Mouse (Mus musculus): ENCODE measurements around the gene Tspan5. TPM values are rescaled to one million over a fixed set of nuclear protein-coding genes. Genes with fewer than 3 reads are reported as not detected.

Tspan5 gene
- polyA plus RNA-seq, 1 experiment from 2014 or later = 55.3 TPM

DNA sequence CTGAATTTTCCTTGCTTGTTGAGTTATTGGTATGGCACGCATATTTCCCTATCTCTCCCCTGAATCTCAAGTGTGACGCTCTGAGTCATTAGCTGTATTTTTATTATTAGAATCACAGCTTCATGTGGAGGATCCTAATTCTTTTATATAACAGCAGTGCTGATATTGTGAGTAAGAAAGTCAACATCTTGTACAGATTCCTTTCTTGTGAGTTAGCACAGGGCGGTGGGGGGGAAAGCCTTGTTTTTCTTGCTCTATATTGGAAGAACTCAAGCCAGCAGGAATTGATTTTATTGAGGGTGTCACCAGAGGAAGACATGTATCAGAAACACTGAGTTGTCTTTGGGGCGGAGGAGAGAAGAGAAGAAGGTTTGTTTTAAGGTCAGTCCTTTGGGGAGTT lies 3.6 kb downstream of the Tspan5 start:
- 80% methylated on average over 4 of the region's 4 CpGs for WGBS
- Histone ChIP-seq H3K4me1 (peaks cover 20% of the 10 kb centered on the region), H3K27me3 (peaks cover 8% of the 10 kb centered on the region)

DNA sequence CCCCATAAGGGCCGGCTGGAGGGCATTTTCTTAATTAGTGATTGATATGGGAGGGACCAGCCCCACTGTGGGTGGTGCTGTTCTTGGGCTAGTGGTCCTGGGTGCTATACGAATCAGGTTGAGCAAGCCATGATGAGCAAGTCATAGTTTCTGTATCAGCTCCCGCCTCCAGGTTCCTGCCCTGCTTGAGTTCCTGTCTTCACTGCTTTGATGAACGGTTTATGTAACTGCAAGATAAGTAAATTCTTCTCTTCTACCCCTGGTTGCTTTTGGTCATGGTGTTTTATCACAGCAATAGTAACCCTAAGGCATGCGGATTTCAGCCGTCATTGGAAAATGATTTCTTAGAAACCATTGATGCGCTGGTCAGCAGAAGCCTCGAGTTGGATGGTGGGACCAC lies 4.6 kb downstream of the Tspan5 start:
- ATAC-seq (ENCODE audit: low FRiP score, low read depth) = no peak
- 89% methylated on average over 8 of the region's 8 CpGs for WGBS
- no peak overlapping the region for H3K4me2 ChIP-seq (replicated peaks)
- no peaks in the 10 kb centered on the region for H3K9me3 ChIP-seq
- H3K27ac ChIP-seq (replicated peaks) = no peak overlapping the region
- H3K4me3 ChIP-seq = no peak overlapping the region
- H3K9ac ChIP-seq (replicated peaks) = no peak overlapping the region
- H3K36me3 ChIP-seq = no peaks in the 10 kb centered on the region
- no peaks in the 10 kb centered on the region for H3K27me3 ChIP-seq
- H3K4me1 ChIP-seq = peaks cover 22% of the 10 kb centered on the region

More for the DNA sequence above, 3.6 kb downstream of the Tspan5 start:
- no peak for ATAC-seq (ENCODE audit: low FRiP score, low read depth)
- H3K9ac ChIP-seq (replicated peaks) = no peak overlapping the region
- H3K4me2 ChIP-seq (replicated peaks) = no peak overlapping the region
- H3K4me3 ChIP-seq = no peak overlapping the region
- H3K36me3 ChIP-seq = no peaks in the 10 kb centered on the region
- H3K27ac ChIP-seq (replicated peaks) = no peak overlapping the region
- H3K9me3 ChIP-seq = no peaks in the 10 kb centered on the region

DNA sequence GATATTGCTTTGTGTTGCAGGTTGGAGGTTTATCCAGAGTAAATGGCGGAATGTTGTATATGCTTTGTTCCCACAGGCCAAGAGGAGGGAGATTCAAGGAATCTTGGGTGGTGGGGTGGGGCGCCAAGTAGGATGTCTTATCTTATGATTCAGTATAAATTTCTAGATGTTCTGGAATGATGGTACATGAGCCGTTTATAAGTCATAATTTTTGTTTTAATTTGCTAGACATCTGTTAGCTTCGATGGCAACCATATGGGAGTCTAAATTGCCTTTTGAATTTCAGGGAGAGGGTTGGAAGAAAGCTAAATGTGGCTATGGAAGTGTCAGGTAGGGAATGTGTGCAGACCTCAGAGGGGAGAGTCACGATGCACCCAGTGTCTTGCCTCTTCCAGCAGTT lies 5.0 kb downstream of the Tspan5 start:
- WGBS = 90% methylated on average over 5 of the region's 5 CpGs
- no peak overlapping the region for H3K4me3 ChIP-seq
- no peak overlapping the region for H3K9ac ChIP-seq (replicated peaks)
- H3K27ac ChIP-seq (replicated peaks) = no peak overlapping the region
- peaks cover 22% of the 10 kb centered on the region for H3K4me1 ChIP-seq
- no peaks in the 10 kb centered on the region for H3K27me3 ChIP-seq
- H3K9me3 ChIP-seq = no peaks in the 10 kb centered on the region
- no peak for ATAC-seq (ENCODE audit: low FRiP score, low read depth)
- no peak overlapping the region for H3K4me2 ChIP-seq (replicated peaks)
- no peaks in the 10 kb centered on the region for H3K36me3 ChIP-seq

DNA sequence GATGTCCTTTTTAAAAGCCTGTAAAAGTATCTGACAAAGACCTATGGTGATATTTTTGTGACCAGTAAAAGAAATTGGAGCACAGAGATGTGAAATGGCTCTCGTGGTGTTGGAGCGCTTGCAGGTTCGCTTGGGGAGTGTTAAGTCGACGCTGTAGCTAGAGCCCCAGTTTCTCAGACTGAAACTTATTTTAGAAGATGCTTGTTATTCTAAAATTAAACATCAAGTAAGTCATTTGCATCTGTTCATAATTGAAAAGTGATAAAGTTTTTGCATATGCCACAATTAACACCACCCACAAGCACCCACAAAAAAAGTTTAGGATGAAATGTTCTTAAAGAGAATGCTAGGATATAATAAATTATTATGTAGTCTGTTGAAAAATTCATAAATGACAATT lies 6.0 kb downstream of the Tspan5 start:
- WGBS = 94% methylated on average over 5 of the region's 5 CpGs
- no peak overlapping the region for H3K4me2 ChIP-seq (replicated peaks)

DNA sequence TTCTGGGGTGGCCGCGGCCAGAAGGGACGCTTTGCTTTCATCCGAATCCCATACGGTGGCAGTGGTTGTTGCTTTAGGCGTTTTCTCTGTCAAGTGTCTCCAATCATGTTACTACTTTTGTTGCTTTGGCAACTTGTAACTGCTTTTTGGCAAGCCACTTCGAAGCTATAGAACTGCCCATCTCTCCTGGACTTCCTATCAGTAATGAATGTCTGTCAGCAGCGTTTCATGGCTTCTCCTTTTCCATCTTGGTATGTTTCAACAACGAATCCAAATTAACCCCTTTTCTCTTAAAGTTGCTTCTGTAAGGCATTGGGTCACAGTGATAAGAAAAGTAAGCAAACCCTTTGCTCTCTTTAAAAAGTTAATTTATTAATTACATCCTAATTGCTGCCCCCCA lies 7.7 kb downstream of the Tspan5 start:
- ATAC-seq (ENCODE audit: low FRiP score, low read depth) = no peak
- H3K4me3 ChIP-seq = no peak overlapping the region
- H3K9ac ChIP-seq (replicated peaks) = no peak overlapping the region
- H3K27ac ChIP-seq (replicated peaks) = no peak overlapping the region
- H3K4me1 ChIP-seq = peaks cover 24% of the 10 kb centered on the region
- no peaks in the 10 kb centered on the region for H3K36me3 ChIP-seq
- no peak overlapping the region for H3K4me2 ChIP-seq (replicated peaks)
- WGBS = 85% methylated on average over 9 of the region's 9 CpGs
- no peaks in the 10 kb centered on the region for H3K27me3 ChIP-seq
- H3K9me3 ChIP-seq = no peaks in the 10 kb centered on the region

More for the DNA sequence above, 6.0 kb downstream of the Tspan5 start:
- ATAC-seq (ENCODE audit: low FRiP score, low read depth) = no peak
- H3K9me3 ChIP-seq = no peaks in the 10 kb centered on the region
- no peak overlapping the region for H3K9ac ChIP-seq (replicated peaks)
- H3K4me1 ChIP-seq = peaks cover 26% of the 10 kb centered on the region
- no peaks in the 10 kb centered on the region for H3K36me3 ChIP-seq
- no peak overlapping the region for H3K27ac ChIP-seq (replicated peaks)
- no peak overlapping the region for H3K4me3 ChIP-seq
- no peaks in the 10 kb centered on the region for H3K27me3 ChIP-seq

DNA sequence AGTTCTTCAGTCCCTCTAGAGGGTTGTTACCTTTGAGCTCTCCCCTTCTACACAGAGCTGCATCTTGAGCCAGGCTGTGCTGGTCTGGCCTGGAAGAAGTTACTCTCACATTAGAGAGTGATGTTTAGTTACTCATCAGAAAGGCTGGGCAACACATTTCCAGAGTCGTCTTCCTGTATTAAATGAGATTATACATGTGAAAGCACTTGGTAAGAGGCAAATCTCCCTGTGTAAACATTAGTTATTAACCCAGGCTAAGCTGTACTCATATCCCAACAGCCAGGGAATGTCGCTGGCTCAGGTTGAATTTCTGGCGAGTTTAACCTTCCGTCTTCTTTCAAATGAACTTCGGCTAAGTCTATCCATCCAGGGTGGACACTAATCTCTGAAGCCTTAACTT lies 9.3 kb downstream of the Tspan5 start:
- no peak for ATAC-seq (ENCODE audit: low FRiP score, low read depth)
- no peaks in the 10 kb centered on the region for H3K36me3 ChIP-seq
- H3K4me3 ChIP-seq = no peak overlapping the region
- H3K4me2 ChIP-seq (replicated peaks) = no peak overlapping the region
- no peak overlapping the region for H3K9ac ChIP-seq (replicated peaks)
- 77% methylated on average over 5 of the region's 5 CpGs for WGBS
- no peaks in the 10 kb centered on the region for H3K9me3 ChIP-seq
- peaks cover 22% of the 10 kb centered on the region for H3K4me1 ChIP-seq
- H3K27ac ChIP-seq (replicated peaks) = no peak overlapping the region
- H3K27me3 ChIP-seq = no peaks in the 10 kb centered on the region

DNA sequence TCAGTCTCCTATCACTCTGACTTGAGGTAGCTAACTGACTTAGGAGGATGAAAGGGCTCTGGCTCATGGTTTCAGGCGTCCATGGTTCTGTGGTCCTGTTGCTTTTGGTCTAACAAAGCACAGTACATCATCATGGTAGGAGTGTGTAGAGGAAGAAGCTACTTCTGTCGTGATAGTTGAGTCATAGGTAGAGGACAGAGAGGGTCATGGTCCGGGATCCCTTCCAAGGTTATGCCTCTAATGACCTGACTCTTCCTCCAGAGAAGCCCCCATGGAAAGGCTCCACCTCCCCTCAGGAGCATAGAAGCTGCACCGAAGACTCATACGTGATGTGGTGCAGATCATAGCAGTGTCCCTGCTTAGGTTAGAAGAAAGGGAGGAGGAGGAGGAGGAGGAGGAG lies 10.1 kb downstream of the Tspan5 start:
- ATAC-seq (ENCODE audit: low FRiP score, low read depth) = no peak
- 85% methylated on average over 5 of the region's 5 CpGs for WGBS
- H3K27ac ChIP-seq (replicated peaks) = no peak overlapping the region

DNA sequence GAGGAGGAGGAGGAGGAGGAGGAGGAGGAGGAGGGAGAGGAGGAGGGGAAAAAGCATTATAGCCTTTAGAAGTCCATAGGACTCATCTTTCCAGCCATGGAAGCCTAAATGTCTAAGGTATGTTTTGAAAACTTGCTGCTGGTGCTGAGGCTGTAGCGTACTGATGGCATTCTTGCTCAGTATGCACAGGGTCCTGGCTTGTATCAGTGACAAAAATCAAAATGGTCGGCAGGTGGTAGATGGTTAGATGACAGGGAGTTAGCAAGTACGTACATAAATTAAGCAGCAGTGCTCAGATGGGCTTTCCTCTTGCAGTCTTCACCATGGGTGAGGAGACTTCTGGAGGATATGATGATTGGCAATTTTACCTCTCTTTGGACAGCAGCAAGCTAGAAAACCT lies 10.8 kb downstream of the Tspan5 start:
- Histone ChIP-seq H3K9me3 (no peaks in the 10 kb centered on the region), H3K36me3 (no peaks in the 10 kb centered on the region), H3K9ac (replicated peaks) (no peak overlapping the region), H3K27me3 (no peaks in the 10 kb centered on the region), H3K4me2 (replicated peaks) (no peak overlapping the region), H3K4me1 (peaks cover 22% of the 10 kb centered on the region), H3K4me3 (no peak overlapping the region), H3K27ac (replicated peaks) (no peak overlapping the region)
- WGBS = 80% methylated on average over 3 of the region's 3 CpGs
- no peak for ATAC-seq (ENCODE audit: low FRiP score, low read depth)

More for the DNA sequence above, 10.1 kb downstream of the Tspan5 start:
- H3K4me3 ChIP-seq = no peak overlapping the region
- no peaks in the 10 kb centered on the region for H3K27me3 ChIP-seq
- peaks cover 22% of the 10 kb centered on the region for H3K4me1 ChIP-seq
- H3K9me3 ChIP-seq = no peaks in the 10 kb centered on the region
- no peak overlapping the region for H3K4me2 ChIP-seq (replicated peaks)
- no peaks in the 10 kb centered on the region for H3K36me3 ChIP-seq
- no peak overlapping the region for H3K9ac ChIP-seq (replicated peaks)

DNA sequence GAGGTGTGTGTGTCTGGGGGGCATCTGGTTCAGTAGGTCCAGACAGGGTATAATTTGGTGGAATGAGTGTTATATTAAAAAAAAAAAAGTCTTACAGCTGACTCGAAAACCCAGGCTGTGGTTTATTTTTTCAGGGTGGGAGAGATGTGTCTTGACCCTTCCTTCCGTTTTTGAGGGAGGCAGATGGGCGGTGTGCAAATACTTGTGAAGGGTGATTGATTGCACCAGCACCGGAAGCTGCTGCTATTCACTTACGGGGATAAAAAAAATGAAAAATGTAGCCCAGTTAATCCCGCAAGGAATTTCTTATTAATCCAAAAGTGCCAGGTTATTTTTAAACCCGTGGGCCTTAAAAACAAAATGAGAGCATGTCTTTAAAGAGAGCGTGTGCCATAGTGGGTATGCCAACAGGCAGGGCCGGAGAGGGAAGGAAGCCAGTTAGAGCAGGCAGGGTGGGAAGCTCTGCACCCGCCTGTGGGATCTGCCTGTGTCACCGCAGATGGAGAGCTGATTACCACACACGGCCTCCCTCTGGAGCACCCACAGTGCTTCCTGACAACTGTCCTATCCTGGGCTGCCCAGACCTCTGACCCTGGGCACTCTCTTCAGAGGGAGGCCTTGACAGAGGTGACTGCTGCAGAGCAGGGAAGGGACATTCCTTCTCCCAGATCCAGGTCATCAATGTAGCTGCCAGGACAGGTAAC lies 11.3 kb downstream of the Tspan5 start:
- Histone ChIP-seq H3K9ac (replicated peaks) (no peak overlapping the region), H3K4me1 (peaks cover 22% of the 10 kb centered on the region), H3K36me3 (no peaks in the 10 kb centered on the region), H3K4me2 (replicated peaks) (no peak overlapping the region), H3K4me3 (no peak overlapping the region), H3K9me3 (no peaks in the 10 kb centered on the region), H3K27ac (replicated peaks) (no peak overlapping the region), H3K27me3 (no peaks in the 10 kb centered on the region)
- ATAC-seq (ENCODE audit: low FRiP score, low read depth) = no peak
- 37% methylated on average over 12 of the region's 12 CpGs for WGBS

DNA sequence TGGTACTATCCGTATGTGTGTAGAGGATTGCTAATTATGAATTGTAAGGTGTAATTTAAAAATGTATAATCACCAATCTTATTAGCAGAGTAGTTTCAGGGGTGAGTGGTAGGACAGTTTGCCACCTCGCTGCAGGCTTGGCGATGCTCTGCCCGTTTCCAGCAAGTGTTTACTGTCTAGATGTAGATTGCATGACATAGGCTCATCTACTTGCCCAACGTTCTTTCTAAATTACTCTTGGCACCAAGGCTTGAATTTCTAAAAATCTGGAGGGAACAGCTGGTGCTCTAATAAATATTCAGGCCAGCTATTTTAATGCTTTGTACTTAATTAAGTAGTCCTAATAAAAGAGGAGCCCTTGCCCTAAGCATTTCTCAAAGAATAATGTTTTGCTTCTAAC lies 12.3 kb downstream of the Tspan5 start:
- ATAC-seq (ENCODE audit: low FRiP score, low read depth) = no peak
- no peak overlapping the region for H3K27ac ChIP-seq (replicated peaks)
- H3K27me3 ChIP-seq = no peaks in the 10 kb centered on the region

DNA sequence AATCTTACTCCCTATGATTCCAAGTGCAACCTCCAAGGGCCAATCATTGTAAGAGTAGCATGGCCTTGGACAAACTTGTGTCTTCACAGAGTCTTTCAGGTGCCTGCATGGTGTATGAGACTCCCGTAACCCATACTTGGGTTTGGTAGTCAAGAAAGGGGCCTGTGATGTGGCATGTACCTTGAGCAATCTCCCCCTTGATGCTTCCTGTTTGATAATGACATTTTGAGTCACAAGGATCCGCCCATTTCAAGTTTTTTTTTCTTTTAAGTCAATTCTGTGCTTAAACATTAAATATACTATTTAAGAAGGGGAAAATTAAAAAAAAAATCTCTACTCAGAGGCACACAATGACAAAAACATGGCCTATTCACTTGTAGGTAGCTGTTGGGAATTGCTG lies 15.3 kb downstream of the Tspan5 start:
- H3K9me3 ChIP-seq = no peaks in the 10 kb centered on the region
- H3K4me2 ChIP-seq (replicated peaks) = no peak overlapping the region
- no peak for ATAC-seq (ENCODE audit: low FRiP score, low read depth)
- H3K9ac ChIP-seq (replicated peaks) = no peak overlapping the region
- WGBS = 100% methylated on average over 2 of the region's 2 CpGs
- no peak overlapping the region for H3K4me3 ChIP-seq
- H3K4me1 ChIP-seq = peaks cover 44% of the 10 kb centered on the region
- no peaks in the 10 kb centered on the region for H3K27me3 ChIP-seq
- H3K36me3 ChIP-seq = no peaks in the 10 kb centered on the region
- H3K27ac ChIP-seq (replicated peaks) = no peak overlapping the region

More for the DNA sequence above, 12.3 kb downstream of the Tspan5 start:
- Histone ChIP-seq H3K9me3 (no peaks in the 10 kb centered on the region), H3K4me3 (no peak overlapping the region), H3K4me2 (replicated peaks) (no peak overlapping the region), H3K36me3 (no peaks in the 10 kb centered on the region), H3K4me1 (peaks cover 29% of the 10 kb centered on the region), H3K9ac (replicated peaks) (no peak overlapping the region)
- WGBS = 85% methylated on average over 5 of the region's 5 CpGs

DNA sequence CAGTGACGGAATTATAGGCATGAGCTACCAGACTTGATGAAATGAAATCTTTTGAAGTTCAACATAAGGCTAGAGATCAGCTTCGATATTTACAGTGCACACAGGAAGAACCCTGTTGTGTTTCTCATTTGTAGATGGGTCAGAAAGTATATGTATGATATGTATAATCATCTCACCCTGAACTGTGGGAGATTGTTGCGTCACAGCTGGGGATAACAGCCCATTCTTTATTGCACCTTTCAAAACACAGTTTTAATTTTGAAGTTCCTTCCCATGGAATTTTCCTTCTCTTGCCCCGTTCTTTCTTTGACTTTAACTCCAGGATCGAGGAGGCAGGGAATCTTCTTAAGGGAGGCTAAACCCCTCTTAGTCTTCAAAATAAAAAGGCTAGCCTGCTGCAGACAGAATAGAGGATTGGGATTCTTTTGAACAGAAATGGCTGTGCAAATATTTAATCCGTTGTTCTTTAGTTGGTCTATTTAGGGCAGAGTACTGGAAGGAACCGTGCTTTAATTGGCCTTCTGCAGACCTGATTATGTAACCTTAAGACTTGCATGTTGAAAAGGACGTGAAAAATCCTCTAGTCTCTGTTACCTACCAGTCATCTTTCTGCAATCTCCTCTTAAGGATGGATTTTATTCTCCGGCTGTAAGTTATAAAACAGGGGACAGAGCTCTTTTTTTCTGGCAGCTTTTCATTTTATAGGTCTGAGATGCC lies 18.1 kb downstream of the Tspan5 start:
- Histone ChIP-seq H3K4me1 (peaks cover 28% of the 10 kb centered on the region), H3K4me2 (replicated peaks) (no peak overlapping the region), H3K9me3 (no peaks in the 10 kb centered on the region), H3K4me3 (no peak overlapping the region), H3K9ac (replicated peaks) (no peak overlapping the region), H3K36me3 (no peaks in the 10 kb centered on the region), H3K27ac (replicated peaks) (peak overlapping the region; percentile 35; the same call in 1 of the 2 replicates), H3K27me3 (no peaks in the 10 kb centered on the region)
- 17% methylated on average over 9 of the region's 9 CpGs for WGBS
- ATAC-seq (ENCODE audit: low FRiP score, low read depth) = no peak
